Mouse (Mus musculus) neural tube, embryonic 14.5 days (tissue): ENCODE data around the gene Krt23. TPM values are rescaled to one million over a fixed set of nuclear protein-coding genes. Genes with fewer than 3 reads are reported as not detected.

ENCODE experiments used
- ATAC-seq: fragments of 200-750 bp; cut with Nextera tagmentation; 2 replicates; pipeline ENCODE4 v1.8.0; 2017; ENCODE audit warnings: low read depth, mild to moderate bottlenecking, moderate TSS enrichment, moderate library complexity
- H3K27ac ChIP-seq: fragments of 300-500 bp; sonication (generic); 2 replicates; pipeline ENCODE4 v1.5.1; 2014; ENCODE audit warnings: low read depth, mild to moderate bottlenecking, control low read depth, low read length, moderate library complexity, mixed read lengths
- H3K27me3 ChIP-seq: fragments of 300-500 bp; sonication (generic); 2 replicates; pipeline ENCODE4 v1.6.1; 2014; ENCODE audit warnings: low read length; ENCODE audit not compliant: control insufficient read depth, insufficient read depth
- H3K36me3 ChIP-seq: fragments of 300-500 bp; sonication (generic); 2 replicates; pipeline ENCODE4 v1.6.1; 2014; ENCODE audit warnings: low read length, mixed read lengths; ENCODE audit not compliant: control insufficient read depth, insufficient read depth
- H3K4me1 ChIP-seq: fragments of 300-500 bp; sonication (generic); 2 replicates; pipeline ENCODE4 v1.6.1; 2014; ENCODE audit warnings: low read length; ENCODE audit not compliant: control insufficient read depth, insufficient read depth
- H3K4me2 ChIP-seq: fragments of 300-500 bp; sonication (generic); 2 replicates; pipeline ENCODE4 v1.6.1; 2014; ENCODE audit warnings: mild to moderate bottlenecking, low read depth, low read length, control low read depth
- H3K4me3 ChIP-seq: fragments of 300-500 bp; sonication (generic); 2 replicates; pipeline ENCODE4 v1.5.1; 2014; ENCODE audit warnings: low read depth, low read length, control low read depth, mixed read lengths
- H3K9ac ChIP-seq: fragments of 300-500 bp; sonication (generic); replicated peaks from 2 replicates; pipeline ENCODE4 v1.6.1; 2014; ENCODE audit warnings: low read depth, mild to moderate bottlenecking, control low read depth, low read length, mixed read lengths
- H3K9me3 ChIP-seq: fragments of 300-500 bp; sonication (generic); 2 replicates; pipeline ENCODE4 v1.6.1; 2016; ENCODE audit warnings: low read length; ENCODE audit not compliant: control insufficient read depth
- WGBS: fragments of 180-500 bp; shearing (Covaris S2); extraction: QIAGEN DNeasy Blood & Tissue Kit; methylation state at CpG from one replicate; pipeline ENCODE4 v1.1.7; 2014; 5-methylcytosine and 5-hydroxymethylcytosine counted together
- polyA plus RNA-seq: library from polyadenylated mRNA; unstranded; fragments of >200 nt; fragmentation: Nextera tagmentation; extraction: Ambion mirVana; gene quantifications from 2 replicates; pipeline ENCODE4 v1.2.1, GENCODE M21; 2014

Krt23 gene
- polyA plus RNA-seq, 1 experiment from 2014 or later, result not detected

GRCm38 (mm10) chr11:99463155-99463554 lies 29.8 kb downstream of the Krt23 start:
- 18% methylated on average over 8 of the region's 8 CpGs for WGBS
- Histone ChIP-seq H3K9me3 (no peaks in the 10 kb centered on the region), H3K4me2 (no peak overlapping the region), H3K27ac (no peak overlapping the region), H3K4me3 (no peak overlapping the region), H3K27me3 (no peaks in the 10 kb centered on the region), H3K36me3 (no peaks in the 10 kb centered on the region), H3K9ac (no peak overlapping the region), H3K4me1 (no peaks in the 10 kb centered on the region)
- ATAC-seq, result no peak

- Histone ChIP-seq H3K4me2 (no peak overlapping the region), H3K36me3 (no peaks in the 10 kb centered on the region), H3K4me1 (no peaks in the 10 kb centered on the region), H3K9me3 (no peaks in the 10 kb centered on the region), H3K9ac (no peak overlapping the region), H3K4me3 (no peak overlapping the region), H3K27ac (no peak overlapping the region), H3K27me3 (no peaks in the 10 kb centered on the region)
- ATAC-seq, result no peak
- WGBS, result 49% methylated on average over 7 of the region's 7 CpGs
Observed at GRCm38 (mm10) chr11:99461736-99462135, 31.2 kb downstream of the Krt23 start.

- no peaks in the 10 kb centered on the region for H3K27me3 ChIP-seq
- no peak for ATAC-seq
- no peak overlapping the region for H3K27ac ChIP-seq
- no peaks in the 10 kb centered on the region for H3K36me3 ChIP-seq
- WGBS, result 69% methylated on average over 7 of the region's 7 CpGs
- no peak overlapping the region for H3K9ac ChIP-seq
- no peaks in the 10 kb centered on the region for H3K4me1 ChIP-seq
- no peak overlapping the region for H3K4me3 ChIP-seq
- H3K9me3 ChIP-seq, result no peaks in the 10 kb centered on the region
- H3K4me2 ChIP-seq, result no peak overlapping the region
Observed at GRCm38 (mm10) chr11:99458887-99459286, 34.0 kb downstream of the Krt23 start.

GRCm38 (mm10) chr11:99454759-99455158 lies 38.2 kb downstream of the Krt23 start:
- no peak overlapping the region for H3K27ac ChIP-seq
- no peak overlapping the region for H3K4me2 ChIP-seq
- ATAC-seq, result no peak
- H3K27me3 ChIP-seq, result no peaks in the 10 kb centered on the region
- H3K4me1 ChIP-seq, result no peaks in the 10 kb centered on the region
- no peaks in the 10 kb centered on the region for H3K36me3 ChIP-seq
- no peak overlapping the region for H3K4me3 ChIP-seq
- H3K9ac ChIP-seq, result no peak overlapping the region
- 59% methylated on average over 10 of the region's 10 CpGs for WGBS
- H3K9me3 ChIP-seq, result no peaks in the 10 kb centered on the region

- WGBS, result 93% methylated on average over 4 of the region's 4 CpGs
Observed at GRCm38 (mm10) chr11:99454044-99454443, 38.9 kb downstream of the Krt23 start.

GRCm38 (mm10) chr11:99448769-99449168 lies 44.2 kb downstream of the Krt23 start:
- Histone ChIP-seq H3K4me2 (no peak overlapping the region), H3K27me3 (no peaks in the 10 kb centered on the region), H3K36me3 (no peaks in the 10 kb centered on the region), H3K9ac (no peak overlapping the region), H3K27ac (no peak overlapping the region), H3K4me1 (no peaks in the 10 kb centered on the region), H3K4me3 (no peak overlapping the region), H3K9me3 (no peaks in the 10 kb centered on the region)
- 66% methylated on average over 2 of the region's 2 CpGs for WGBS
- ATAC-seq, result no peak

More at GRCm38 (mm10) chr11:99454044-99454443, 38.9 kb downstream of the Krt23 start:
- H3K9me3 ChIP-seq, result no peaks in the 10 kb centered on the region
- H3K27me3 ChIP-seq, result no peaks in the 10 kb centered on the region
- H3K36me3 ChIP-seq, result no peaks in the 10 kb centered on the region
- H3K27ac ChIP-seq, result no peak overlapping the region
- no peak for ATAC-seq
- H3K4me2 ChIP-seq, result no peak overlapping the region
- no peak overlapping the region for H3K9ac ChIP-seq
- no peaks in the 10 kb centered on the region for H3K4me1 ChIP-seq
- no peak overlapping the region for H3K4me3 ChIP-seq

GRCm38 (mm10) chr11:99441220-99441619 lies 51.7 kb downstream of the Krt23 start:
- Histone ChIP-seq H3K9me3 (no peaks in the 10 kb centered on the region), H3K4me3 (no peak overlapping the region), H3K36me3 (no peaks in the 10 kb centered on the region), H3K9ac (no peak overlapping the region), H3K4me1 (no peaks in the 10 kb centered on the region), H3K27me3 (no peaks in the 10 kb centered on the region), H3K27ac (no peak overlapping the region), H3K4me2 (no peak overlapping the region)
- 66% methylated on average over 8 of the region's 8 CpGs for WGBS
- no peak for ATAC-seq

GRCm38 (mm10) chr11:99439465-99439864 lies 53.5 kb downstream of the Krt23 start:
- Histone ChIP-seq H3K36me3 (no peaks in the 10 kb centered on the region), H3K27me3 (no peaks in the 10 kb centered on the region), H3K9ac (no peak overlapping the region), H3K4me2 (no peak overlapping the region), H3K4me1 (no peaks in the 10 kb centered on the region), H3K9me3 (no peaks in the 10 kb centered on the region), H3K27ac (no peak overlapping the region), H3K4me3 (no peak overlapping the region)
- 81% methylated on average over 10 of the region's 10 CpGs for WGBS
- ATAC-seq, result no peak

- no peaks in the 10 kb centered on the region for H3K36me3 ChIP-seq
- no peak within 1 kb of the TSS for H3K4me3 ChIP-seq
- no peak within 1 kb of the TSS for H3K9ac ChIP-seq
- H3K4me1 ChIP-seq, result no peaks in the 10 kb centered on the region
- ATAC-seq, result no peak
- no peaks in the 10 kb centered on the region for H3K27me3 ChIP-seq
- H3K4me2 ChIP-seq, result no peak within 1 kb of the TSS
- H3K27ac ChIP-seq, result no peak within 1 kb of the TSS
- WGBS, result 61% methylated on average over 10 of the region's 10 CpGs
- no peaks in the 10 kb centered on the region for H3K9me3 ChIP-seq
Observed at GRCm38 (mm10) chr11:99437972-99438371, 55.0 kb downstream of the Krt23 start, which contains the start of gene Krt20. Krt20 (minus strand) TSS chr11:99438150.

GRCm38 (mm10) chr11:99436625-99437024 lies 56.3 kb downstream of the Krt23 start:
- no peaks in the 10 kb centered on the region for H3K27me3 ChIP-seq
- H3K4me2 ChIP-seq, result no peak overlapping the region
- no peaks in the 10 kb centered on the region for H3K9me3 ChIP-seq
- H3K36me3 ChIP-seq, result no peaks in the 10 kb centered on the region
- H3K4me1 ChIP-seq, result no peaks in the 10 kb centered on the region
- H3K9ac ChIP-seq, result no peak overlapping the region
- H3K4me3 ChIP-seq, result no peak overlapping the region
- no peak for ATAC-seq
- no peak overlapping the region for H3K27ac ChIP-seq
- WGBS, result 78% methylated on average over 4 of the region's 4 CpGs
